Mouse (Mus musculus): ENCODE measurements around the gene Kmt2b. TPM values are rescaled to one million over a fixed set of nuclear protein-coding genes. Genes with fewer than 3 reads are reported as not detected.
A peak's percentile ranks its signal among the peaks of the same experiment; 100 is the strongest.

Gene Kmt2b
- polyA plus RNA-seq, 1 experiment from 2014 or later, result 12.8 TPM

DNA sequence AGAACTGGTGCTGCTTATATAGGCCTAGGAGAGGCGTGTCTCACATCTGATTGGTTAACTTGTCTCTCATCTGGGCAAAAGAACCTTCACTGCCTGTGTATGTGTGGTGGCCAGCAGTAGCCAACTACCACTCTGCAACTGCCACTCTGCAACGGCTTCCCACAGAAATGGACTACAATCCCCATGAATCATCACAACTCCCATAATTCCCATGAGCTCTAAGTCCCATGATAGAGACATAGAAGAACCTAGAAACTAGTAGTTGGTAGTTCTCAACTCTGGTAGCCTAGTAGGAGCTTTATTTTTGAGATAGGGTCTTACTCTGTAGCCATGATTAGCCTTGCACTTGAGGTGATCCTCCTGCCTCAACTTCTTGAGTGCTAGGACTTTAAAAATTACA is 38.6 kb downstream of the Kmt2b start:
- H3K27ac ChIP-seq (ENCODE audit: low read depth), result no peak overlapping the region
- ATAC-seq (replicated peaks; ENCODE audit: low FRiP score, low TSS enrichment, low read depth), result no peak
- no peak overlapping the region for H3K4me3 ChIP-seq (ENCODE audit: low read depth, low read length)
- H3K4me1 ChIP-seq (replicated peaks; ENCODE audit: control insufficient read depth, insufficient read depth, low read length), result peaks cover 8% of the 10 kb centered on the region
- H3K4me2 ChIP-seq (ENCODE audit: low read length), result no peak overlapping the region
- H3K9me3 ChIP-seq (ENCODE audit: control insufficient read depth, low read length), result no peaks in the 10 kb centered on the region
- WGBS, result 92% methylated on average over 2 of the region's 2 CpGs
- H3K36me3 ChIP-seq (ENCODE audit: control insufficient read depth, insufficient read depth, low read length), result peaks cover 32% of the 10 kb centered on the region
- no peak for DNase-seq (ENCODE audit: low spot score)
- H3K27me3 ChIP-seq (replicated peaks; ENCODE audit: control insufficient read depth, insufficient read depth, low read length), result no peaks in the 10 kb centered on the region
- no peak overlapping the region for H3K9ac ChIP-seq (ENCODE audit: low read length)

- H3K4me2 ChIP-seq (ENCODE audit: low read length), result no peak overlapping the region
- H3K4me1 ChIP-seq (replicated peaks; ENCODE audit: control insufficient read depth, insufficient read depth, low read length), result no peaks in the 10 kb centered on the region
- ATAC-seq (replicated peaks; ENCODE audit: low FRiP score, low TSS enrichment, low read depth) (no peak), DNase-seq (ENCODE audit: low spot score) (no peak)
- H3K4me3 ChIP-seq (ENCODE audit: low read depth, low read length), result no peak overlapping the region
- no peak overlapping the region for H3K27ac ChIP-seq (ENCODE audit: low read depth)
- H3K9me3 ChIP-seq (ENCODE audit: control insufficient read depth, low read length), result no peaks in the 10 kb centered on the region
- no peak overlapping the region for H3K9ac ChIP-seq (ENCODE audit: low read length)
- H3K27me3 ChIP-seq (replicated peaks; ENCODE audit: control insufficient read depth, insufficient read depth, low read length), result no peaks in the 10 kb centered on the region
- H3K36me3 ChIP-seq (ENCODE audit: control insufficient read depth, insufficient read depth, low read length), result peaks cover 65% of the 10 kb centered on the region
- 94% methylated on average over 2 of the region's 2 CpGs for WGBS
Observed at GRCm38 (mm10) chr7:30544327-30544726, 44.2 kb downstream of the Kmt2b start.

DNA sequence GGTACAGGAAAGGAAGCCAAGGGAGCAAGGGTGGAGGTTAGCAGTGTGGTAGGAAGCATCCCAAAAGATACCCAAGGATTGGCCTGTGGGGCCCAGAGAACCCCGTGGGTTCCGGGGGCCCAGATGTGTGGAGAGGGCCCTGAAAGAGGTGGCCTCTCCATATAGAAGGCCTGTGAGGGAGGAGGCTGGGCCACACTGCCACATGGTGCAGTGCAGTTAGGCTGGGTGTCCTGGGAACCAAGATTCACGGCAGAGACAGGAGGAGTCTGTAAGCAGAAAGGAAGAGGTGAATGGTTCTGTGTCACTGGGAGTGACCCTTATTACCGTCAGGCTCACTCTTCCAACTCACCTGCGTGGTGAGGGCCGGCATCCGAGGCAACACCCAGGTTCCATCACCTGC is 48.0 kb downstream of the Kmt2b start:
- no peak for DNase-seq (ENCODE audit: low spot score)
- Histone ChIP-seq H3K4me1 (replicated peaks; ENCODE audit: control insufficient read depth, insufficient read depth, low read length) (0 out of 2 replicates have a peak, but pooled peaks cover under 1% of the 10 kb centered on the region), H3K9ac (ENCODE audit: low read length) (no peak overlapping the region), H3K27ac (ENCODE audit: low read depth) (no peak overlapping the region), H3K4me3 (ENCODE audit: low read depth, low read length) (no peak overlapping the region), H3K4me2 (ENCODE audit: low read length) (no peak overlapping the region), H3K27me3 (replicated peaks; ENCODE audit: control insufficient read depth, insufficient read depth, low read length) (no peaks in the 10 kb centered on the region), H3K36me3 (ENCODE audit: control insufficient read depth, insufficient read depth, low read length) (peaks cover 49% of the 10 kb centered on the region), H3K9me3 (ENCODE audit: control insufficient read depth, low read length) (no peaks in the 10 kb centered on the region)
- 92% methylated on average over 7 of the region's 7 CpGs for WGBS
- ATAC-seq (replicated peaks; ENCODE audit: low FRiP score, low TSS enrichment, low read depth), result no peak

GRCm38 (mm10) chr7:30534633-30535577 is 53.6 kb downstream of the Kmt2b start, which contains the start of gene Arhgap33:
Gene Arhgap33, minus strand, starts transcription at chr7:30535060.
- peak within 1 kb of the TSS; percentile 69 for H3K9ac ChIP-seq (ENCODE audit: low read length)
- H3K9me3 ChIP-seq (ENCODE audit: control insufficient read depth, low read length), result no peaks in the 10 kb centered on the region
- peaks cover 22% of the 10 kb centered on the region for H3K4me1 ChIP-seq (replicated peaks; ENCODE audit: control insufficient read depth, insufficient read depth, low read length)
- H3K4me2 ChIP-seq (ENCODE audit: low read length), result peak within 1 kb of the TSS; percentile 90
- no peak within 1 kb of the TSS; the same call in 1 of the 2 replicates for H3K27ac ChIP-seq (ENCODE audit: low read depth)
- H3K4me3 ChIP-seq (ENCODE audit: low read depth, low read length), result peak within 1 kb of the TSS; percentile 72
- peaks cover 38% of the 10 kb centered on the region for H3K36me3 ChIP-seq (ENCODE audit: control insufficient read depth, insufficient read depth, low read length)
- DNase-seq (ENCODE audit: low spot score) (peak; percentile 96), ATAC-seq (replicated peaks; ENCODE audit: low FRiP score, low TSS enrichment, low read depth) (peak; percentile 94)
- no peaks in the 10 kb centered on the region for H3K27me3 ChIP-seq (replicated peaks; ENCODE audit: control insufficient read depth, insufficient read depth, low read length)
- WGBS, result under 1% methylated on average over 62 of the region's 84 CpGs

DNA sequence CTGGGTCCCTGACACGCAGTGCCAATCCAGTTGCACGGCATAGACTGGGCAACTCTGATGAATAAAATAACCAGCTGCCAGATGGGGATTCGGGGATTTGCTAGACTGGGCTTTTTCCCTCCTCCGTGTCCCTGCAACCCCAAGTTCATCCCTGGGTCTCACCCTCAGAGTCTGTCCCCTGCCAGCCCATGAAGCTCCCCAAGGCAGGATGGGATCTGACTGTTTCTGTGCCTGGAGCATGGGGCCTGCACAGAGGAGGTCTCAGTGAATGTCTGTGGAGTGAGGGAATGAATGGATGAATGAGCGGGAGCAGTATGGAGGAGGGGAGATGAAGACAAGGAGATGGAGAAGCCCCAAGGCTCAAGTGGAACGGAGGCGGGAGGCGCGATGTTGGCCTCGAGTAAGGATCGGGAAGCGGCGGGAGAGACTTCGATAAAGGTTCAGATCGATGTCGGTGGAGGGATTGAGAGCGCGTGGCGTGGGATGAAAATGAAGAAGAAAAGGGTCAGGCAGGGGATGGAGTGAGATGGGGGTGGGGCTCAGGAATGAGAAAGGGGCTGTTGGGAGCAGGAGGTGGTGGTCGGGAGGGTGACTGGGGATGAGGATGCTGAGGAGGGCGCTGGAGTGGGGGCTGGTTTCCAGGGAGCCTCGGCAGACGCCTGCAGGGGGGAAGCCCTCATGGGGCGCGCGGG is 54.4 kb downstream of the Kmt2b start:
- 8% methylated on average over 26 of the region's 26 CpGs for WGBS
- Histone ChIP-seq H3K9ac (ENCODE audit: low read length) (peak overlapping the region; percentile 69), H3K27ac (ENCODE audit: low read depth) (no peak overlapping the region; the same call in 1 of the 2 replicates)

DNA sequence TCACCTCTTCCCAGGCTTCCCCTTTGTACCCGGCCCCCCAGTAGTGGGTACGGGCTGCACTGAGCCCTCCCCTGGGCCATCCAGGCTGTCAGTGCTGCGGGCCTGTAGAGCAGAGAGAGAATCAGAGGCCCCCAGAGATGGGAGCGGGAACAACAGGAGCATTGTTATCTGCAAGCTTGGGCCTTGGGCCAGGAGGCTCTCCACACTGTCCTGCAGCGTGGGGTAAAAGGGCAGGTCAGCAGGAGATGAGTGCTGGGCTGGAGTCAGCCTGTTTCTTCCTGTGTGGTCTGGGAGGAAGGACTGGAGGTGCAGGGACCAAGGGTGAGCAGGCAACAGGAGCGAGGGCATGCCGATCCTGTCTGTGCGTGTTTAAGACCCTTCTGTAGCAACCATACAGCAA is 55.6 kb downstream of the Kmt2b start:
- no peak for ATAC-seq (replicated peaks; ENCODE audit: low FRiP score, low TSS enrichment, low read depth)
- H3K36me3 ChIP-seq (ENCODE audit: control insufficient read depth, insufficient read depth, low read length), result peaks cover 45% of the 10 kb centered on the region

More for the DNA sequence above, 54.4 kb downstream of the Kmt2b start:
- Histone ChIP-seq H3K4me2 (ENCODE audit: low read length) (peak overlapping the region; percentile 90), H3K9me3 (ENCODE audit: control insufficient read depth, low read length) (no peaks in the 10 kb centered on the region), H3K36me3 (ENCODE audit: control insufficient read depth, insufficient read depth, low read length) (peaks cover 38% of the 10 kb centered on the region), H3K4me1 (replicated peaks; ENCODE audit: control insufficient read depth, insufficient read depth, low read length) (peaks cover 22% of the 10 kb centered on the region), H3K4me3 (ENCODE audit: low read depth, low read length) (peak overlapping the region; percentile 72), H3K27me3 (replicated peaks; ENCODE audit: control insufficient read depth, insufficient read depth, low read length) (no peaks in the 10 kb centered on the region)
- peak; percentile 24; the same call in 1 of the 2 replicates for ATAC-seq (replicated peaks; ENCODE audit: low FRiP score, low TSS enrichment, low read depth)
- DNase-seq (ENCODE audit: low spot score), result no peak

DNA sequence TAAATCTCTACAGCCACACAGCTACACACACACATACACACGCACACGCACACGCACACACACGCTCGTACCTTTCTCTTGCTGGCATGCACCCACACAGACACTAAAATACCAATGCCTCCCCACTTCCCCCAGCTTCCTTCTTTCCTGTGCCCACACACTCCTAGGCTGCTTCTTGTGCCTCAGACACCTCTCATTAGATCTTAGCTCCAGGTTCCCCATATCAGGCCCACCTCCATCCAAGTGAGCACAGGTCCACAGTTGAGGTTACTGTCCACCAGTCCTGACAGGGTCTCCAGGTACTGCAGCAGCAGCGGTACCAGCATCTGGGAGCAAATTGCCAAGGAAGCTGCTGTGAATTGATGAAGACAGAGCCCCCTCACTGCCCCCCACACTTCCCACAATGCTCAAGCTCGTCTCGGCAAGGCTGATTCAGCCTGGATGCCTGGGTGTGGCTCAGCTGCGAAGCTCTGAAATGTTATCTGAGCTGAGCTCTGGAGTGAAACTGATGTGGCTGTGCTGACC is 57.2 kb downstream of the Kmt2b start:
- no peak overlapping the region for H3K4me3 ChIP-seq (ENCODE audit: low read depth, low read length)
- peaks cover 27% of the 10 kb centered on the region for H3K4me1 ChIP-seq (replicated peaks; ENCODE audit: control insufficient read depth, insufficient read depth, low read length)
- no peak for ATAC-seq (replicated peaks; ENCODE audit: low FRiP score, low TSS enrichment, low read depth)
- no peak overlapping the region for H3K9ac ChIP-seq (ENCODE audit: low read length)
- no peak overlapping the region for H3K4me2 ChIP-seq (ENCODE audit: low read length)
- WGBS, result 77% methylated on average over 9 of the region's 9 CpGs
- H3K36me3 ChIP-seq (ENCODE audit: control insufficient read depth, insufficient read depth, low read length), result peaks cover 46% of the 10 kb centered on the region
- no peak overlapping the region for H3K27ac ChIP-seq (ENCODE audit: low read depth)
- no peaks in the 10 kb centered on the region for H3K9me3 ChIP-seq (ENCODE audit: control insufficient read depth, low read length)
- no peaks in the 10 kb centered on the region for H3K27me3 ChIP-seq (replicated peaks; ENCODE audit: control insufficient read depth, insufficient read depth, low read length)
- DNase-seq (ENCODE audit: low spot score), result no peak

More for the DNA sequence above, 55.6 kb downstream of the Kmt2b start:
- Histone ChIP-seq H3K4me3 (ENCODE audit: low read depth, low read length) (no peak overlapping the region), H3K4me1 (replicated peaks; ENCODE audit: control insufficient read depth, insufficient read depth, low read length) (peaks cover 22% of the 10 kb centered on the region), H3K4me2 (ENCODE audit: low read length) (peak overlapping the region; percentile 0; the same call in 1 of the 2 replicates), H3K27me3 (replicated peaks; ENCODE audit: control insufficient read depth, insufficient read depth, low read length) (no peaks in the 10 kb centered on the region), H3K9ac (ENCODE audit: low read length) (no peak overlapping the region), H3K27ac (ENCODE audit: low read depth) (no peak overlapping the region), H3K9me3 (ENCODE audit: control insufficient read depth, low read length) (no peaks in the 10 kb centered on the region)
- 34% methylated on average over 8 of the region's 8 CpGs for WGBS
- no peak for DNase-seq (ENCODE audit: low spot score)

DNA sequence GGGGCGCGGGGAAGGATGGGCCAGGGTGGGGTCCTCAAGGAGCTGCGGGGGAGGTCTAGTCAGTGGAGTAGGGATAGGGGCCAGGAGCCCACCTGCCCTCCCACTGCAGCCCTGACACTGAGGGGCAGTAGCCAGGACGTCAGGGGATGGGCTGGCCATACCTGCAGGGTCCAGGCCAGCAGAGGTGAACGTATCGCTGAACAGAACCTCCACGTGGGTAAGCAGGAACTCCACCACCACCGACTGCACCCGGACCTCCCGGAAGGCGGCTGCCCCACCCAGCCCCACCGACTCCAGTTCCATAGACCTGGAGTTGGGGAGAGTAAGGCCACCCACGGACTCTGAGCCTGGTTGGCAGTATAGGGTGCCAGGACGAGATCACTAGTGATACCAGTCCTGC is 61.5 kb downstream of the Kmt2b start:
- ATAC-seq (replicated peaks; ENCODE audit: low FRiP score, low TSS enrichment, low read depth), result no peak
- Histone ChIP-seq H3K27me3 (replicated peaks; ENCODE audit: control insufficient read depth, insufficient read depth, low read length) (no peaks in the 10 kb centered on the region), H3K4me3 (ENCODE audit: low read depth, low read length) (no peak overlapping the region), H3K9me3 (ENCODE audit: control insufficient read depth, low read length) (no peaks in the 10 kb centered on the region), H3K4me2 (ENCODE audit: low read length) (peak overlapping the region; percentile 35; the same call in 1 of the 2 replicates), H3K36me3 (ENCODE audit: control insufficient read depth, insufficient read depth, low read length) (peaks cover 67% of the 10 kb centered on the region), H3K4me1 (replicated peaks; ENCODE audit: control insufficient read depth, insufficient read depth, low read length) (peaks cover 16% of the 10 kb centered on the region), H3K9ac (ENCODE audit: low read length) (peak overlapping the region; percentile 4; the same call in 1 of the 2 replicates), H3K27ac (ENCODE audit: low read depth) (no peak overlapping the region)
- 80% methylated on average over 14 of the region's 14 CpGs for WGBS
- no peak for DNase-seq (ENCODE audit: low spot score)

Data from intestine, embryonic 14.5 days (tissue).